Mouse (Mus musculus) kidney, postnatal 36 days (tissue): ENCODE measurements at regions not wholly inside any gene's neighbourhood (a gene's known extent, or its start where the extent isn't known, plus 50 kb on each side); places are given as distances from the start of the nearest gene placed in this dataset.

ENCODE experiments used
- DNase-seq, 2 experiments: peaks; one replicate each; pipeline ENCODE4 v3.0.0; 2021 to 2022; ENCODE audit warnings: mixed read lengths in 2 of 2

DNA sequence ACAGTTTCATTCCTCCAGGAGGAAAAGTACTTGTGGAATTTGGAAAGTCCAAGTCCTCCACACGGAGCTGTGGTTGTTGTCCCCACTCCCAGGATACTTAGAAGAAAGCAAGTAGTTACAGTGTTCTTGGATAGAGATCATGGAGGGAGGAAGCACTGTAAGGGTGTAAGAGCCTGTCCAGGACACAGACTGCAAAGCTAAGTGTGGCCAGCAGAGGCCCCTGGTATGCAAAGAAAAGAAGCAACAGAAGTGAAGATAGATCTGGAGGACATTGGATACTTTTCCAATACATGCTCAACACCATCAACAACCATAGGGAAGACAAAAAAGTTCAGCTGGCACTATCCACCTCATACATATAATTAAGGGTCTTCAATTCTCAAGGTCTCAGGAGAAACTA is 197.4 kb downstream of the Meis1 start:
- DNase-seq: peak; percentile 33 to 60

DNA sequence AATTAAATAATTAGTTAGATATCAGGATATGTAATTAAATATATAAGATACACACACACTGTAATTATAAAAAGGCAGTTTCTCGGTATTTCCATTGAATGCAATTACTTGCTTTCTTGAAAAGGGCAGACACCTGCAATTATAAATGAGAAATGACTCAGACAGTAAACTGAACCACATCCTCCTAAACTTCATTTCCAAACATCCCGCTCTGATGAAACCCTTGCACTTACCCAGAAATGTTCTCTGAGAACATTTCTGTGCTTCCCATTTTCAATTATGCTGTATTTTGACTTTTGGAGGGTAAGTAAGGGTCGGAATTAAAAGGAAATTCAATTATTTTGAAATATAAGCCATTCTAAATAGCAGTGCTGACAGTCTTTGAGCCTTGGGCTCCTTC is 204.7 kb downstream of the Meis1 start:
- no peak for DNase-seq

DNA sequence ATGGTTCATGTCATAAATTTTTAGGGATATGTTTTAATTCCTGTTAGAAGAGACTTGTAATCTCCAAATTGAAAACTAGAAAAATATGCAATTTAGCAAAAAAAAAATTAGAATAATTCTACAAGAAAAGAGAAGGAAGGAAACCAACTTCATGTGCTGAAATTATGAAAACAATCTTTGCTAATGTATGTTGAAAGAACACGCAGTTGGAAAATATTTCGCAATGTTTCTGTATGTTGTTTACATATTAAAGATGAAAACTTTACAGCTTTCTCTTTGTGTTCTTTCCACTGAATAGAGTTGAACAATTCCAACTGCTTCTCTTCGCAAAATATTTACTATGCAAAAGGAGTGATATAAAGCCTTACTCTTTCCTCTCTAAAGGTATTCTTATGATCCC is 251.3 kb downstream of the Meis1 start:
- DNase-seq: no peak

DNA sequence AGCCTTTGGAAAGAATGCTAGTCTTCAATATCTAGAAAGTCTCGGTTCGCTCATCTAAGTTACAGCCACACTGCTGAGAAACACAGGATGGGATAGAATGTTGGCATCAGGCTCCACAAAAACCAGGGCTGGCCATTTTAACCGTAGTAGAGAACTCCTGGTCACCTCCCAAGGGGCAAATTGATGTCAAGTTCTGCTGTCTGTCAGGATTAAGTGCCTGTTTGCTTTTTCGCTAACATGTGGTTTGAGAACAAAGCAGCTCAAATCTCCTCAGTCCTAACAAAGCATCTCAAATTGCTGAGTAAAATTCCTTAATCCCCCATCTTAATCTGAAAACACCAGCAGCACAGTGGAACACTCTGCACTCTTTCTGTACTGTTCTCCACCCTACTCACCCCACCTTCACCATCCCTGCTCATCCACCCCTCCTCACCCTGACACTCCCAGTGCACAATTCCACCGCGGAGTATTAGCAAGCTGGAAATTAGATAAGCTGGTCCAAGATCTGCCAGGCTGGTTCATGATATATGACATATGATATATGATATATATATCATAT is 252.2 kb downstream of the Meis1 start:
- no peak for DNase-seq

DNA sequence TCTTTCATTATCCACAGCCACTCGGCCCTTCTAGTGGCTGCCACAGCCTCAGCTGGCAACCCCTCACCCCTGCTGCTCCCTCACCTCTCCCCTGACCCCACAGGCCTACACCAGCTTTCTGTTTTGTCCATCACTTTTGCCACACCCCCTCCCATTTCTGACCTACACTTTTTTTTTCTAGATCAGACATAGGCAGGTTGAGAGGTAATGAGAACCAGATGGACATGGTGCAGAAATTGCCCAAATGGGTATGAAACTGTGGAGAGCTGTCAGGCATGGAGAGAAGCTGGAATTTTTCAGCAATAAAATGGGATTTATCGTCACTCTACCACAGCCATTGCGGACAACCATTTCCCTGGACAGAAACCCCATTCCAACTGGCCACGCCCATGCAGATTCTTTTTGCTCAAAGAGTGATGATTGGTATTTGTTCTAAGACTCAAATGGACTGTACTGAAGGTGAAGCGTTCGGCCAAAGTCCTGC is 260.2 kb downstream of the Meis1 start:
- no peak for DNase-seq

DNA sequence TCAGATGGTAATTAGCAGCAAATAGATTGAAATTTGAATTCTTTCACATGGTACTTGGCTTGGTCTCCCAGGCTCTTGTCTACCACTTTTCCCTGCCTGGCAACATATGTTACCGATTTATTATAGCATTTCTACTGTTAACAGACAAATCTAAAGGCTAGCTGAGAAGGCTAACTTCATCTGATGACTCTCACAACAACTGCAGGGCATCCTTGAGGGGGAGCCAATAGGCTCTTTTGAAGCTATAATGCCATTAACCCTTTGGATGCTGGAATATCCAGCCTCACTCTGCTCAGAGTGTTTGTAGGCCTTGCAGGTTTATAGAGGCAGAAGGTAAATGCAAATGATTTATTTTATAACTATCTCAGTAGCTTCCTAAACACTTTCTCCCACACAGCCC is 262.2 kb downstream of the Meis1 start:
- no peak for DNase-seq

DNA sequence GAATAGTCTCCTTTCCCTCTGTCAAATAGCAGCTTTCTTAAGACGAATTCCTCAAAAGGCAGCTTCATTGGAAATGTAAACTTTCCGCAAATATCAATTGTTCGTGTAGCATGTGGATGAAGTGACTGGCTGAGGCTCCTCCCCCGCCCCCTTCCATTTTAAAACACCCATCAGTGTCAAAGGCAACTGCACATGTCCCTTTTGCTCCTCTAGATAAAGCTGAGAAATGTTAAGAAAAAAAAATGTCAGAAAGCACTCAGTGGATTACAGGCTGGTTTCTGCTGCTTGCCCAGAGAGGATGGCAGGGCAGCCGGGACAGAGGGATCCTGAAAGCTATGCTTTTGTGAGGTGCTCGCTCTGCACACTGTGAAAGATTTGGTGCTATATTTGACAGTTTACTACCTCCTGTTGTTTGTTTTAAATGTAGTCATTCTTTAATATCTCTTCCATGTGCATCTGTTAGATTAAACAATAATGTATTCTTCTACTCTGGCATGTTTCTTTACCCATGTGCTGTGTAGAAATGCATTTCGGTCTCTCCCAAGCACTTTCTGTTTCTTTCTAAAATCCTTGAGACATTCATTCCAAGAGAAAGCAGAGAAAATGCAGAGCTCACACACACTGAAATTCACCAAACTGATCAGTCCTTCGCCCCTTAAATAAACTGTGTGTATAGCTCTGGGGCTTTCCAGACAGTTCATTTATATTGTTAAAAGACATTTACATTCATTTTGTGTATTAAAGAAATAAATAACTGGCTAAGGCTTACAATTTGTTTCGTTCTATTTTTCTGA is 263.9 kb downstream of the Meis1 start:
- no peak for DNase-seq

DNA sequence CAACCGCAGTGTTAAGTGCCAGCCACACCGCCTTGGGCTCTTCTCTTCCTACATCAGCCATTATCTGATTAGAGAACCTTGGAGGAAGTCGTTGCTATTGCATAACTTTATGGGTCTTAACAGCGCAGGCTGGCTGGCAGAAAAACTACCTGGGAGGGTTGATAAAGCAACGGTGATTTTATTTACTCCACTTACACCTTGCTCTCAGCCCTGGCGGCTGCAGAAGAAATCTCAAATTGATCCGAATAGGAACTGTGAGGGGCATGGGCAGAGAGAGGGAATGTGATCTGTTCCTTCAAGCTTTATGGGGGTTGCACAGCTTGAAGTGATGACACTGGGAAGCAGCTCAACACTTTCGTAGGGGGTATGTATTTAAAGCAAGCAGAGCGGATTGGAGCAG is 264.9 kb downstream of the Meis1 start:
- no peak for DNase-seq

DNA sequence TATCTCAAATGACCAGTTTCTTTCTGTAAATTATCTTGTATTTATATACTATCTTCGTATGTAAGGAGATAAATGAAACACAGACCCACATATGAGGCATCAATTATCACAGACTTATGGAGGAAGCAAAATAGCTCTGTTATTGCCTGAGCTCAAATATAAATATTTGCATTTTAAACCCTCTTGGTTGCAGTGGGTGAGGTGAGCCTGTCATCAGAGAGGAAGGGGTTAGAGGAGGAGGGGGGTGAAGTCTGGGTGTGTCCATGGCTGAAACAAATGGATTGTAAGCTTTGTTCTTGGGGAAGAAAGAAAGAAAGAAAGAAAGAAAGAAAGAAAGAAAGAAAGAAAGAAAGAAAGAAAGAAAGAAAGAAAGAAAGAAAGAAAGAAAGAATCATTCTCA is 265.5 kb downstream of the Meis1 start:
- no peak for DNase-seq

DNA sequence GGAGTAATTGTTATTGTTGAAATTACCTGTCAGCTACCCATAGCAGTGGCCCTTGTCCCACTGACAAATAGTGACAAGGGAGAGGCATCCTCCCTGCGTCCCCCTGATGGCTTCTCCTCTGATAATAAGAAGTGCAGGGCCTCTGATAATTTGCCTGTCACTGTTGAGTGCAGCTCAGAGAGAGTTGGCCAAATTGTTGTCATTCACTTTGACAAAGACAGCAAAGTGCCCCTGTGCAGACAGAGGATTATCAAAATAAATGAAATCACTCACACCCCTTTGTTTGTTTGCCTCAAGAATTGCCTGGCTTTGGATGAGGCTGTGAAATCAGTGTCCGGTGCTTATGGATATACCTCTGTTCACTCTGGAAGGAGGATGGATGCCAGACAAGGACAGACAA is 266.3 kb downstream of the Meis1 start:
- DNase-seq: no peak

DNA sequence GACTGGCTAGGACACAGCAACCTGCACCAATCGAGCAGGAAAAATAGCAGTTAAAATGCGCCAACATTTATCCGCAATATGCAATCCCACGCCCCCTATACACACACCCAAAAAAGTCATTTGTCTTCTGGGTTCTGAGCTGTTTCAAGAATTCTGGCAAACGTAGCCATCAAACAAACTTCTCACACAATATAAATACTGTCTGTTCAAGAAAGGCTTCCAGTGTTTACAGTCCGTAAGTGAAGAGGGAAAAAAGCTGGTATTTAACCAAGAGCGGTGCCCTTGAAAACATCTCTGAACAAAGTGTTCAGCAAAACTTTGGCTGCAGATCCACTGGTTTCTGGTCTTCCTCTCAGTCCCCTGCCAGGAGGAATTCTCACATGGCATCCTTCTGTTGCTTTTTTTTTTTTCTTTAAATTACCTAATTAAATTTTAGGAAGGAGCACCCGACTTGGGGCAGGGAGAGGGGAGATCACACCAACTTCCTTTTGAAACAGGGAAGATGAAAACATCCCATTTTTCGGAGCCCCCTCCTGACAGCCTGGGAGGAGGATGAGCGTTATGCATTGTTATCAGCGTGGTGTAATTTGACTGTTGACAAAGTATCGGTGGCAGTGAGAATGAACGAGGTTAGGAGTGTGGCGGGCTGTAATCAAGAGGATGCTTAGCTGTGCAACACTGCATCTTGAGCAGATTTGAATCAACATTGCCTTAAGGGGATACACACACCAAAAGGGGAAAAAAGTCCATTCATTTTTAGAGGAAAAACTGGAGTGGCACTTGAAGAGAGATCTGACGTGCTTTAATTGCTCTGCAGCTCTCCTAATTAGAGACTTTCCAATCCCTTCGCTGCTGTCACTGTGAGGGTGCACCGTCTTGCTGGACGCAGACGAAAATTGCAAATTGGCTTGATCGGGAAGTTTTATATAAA is 267.6 kb downstream of the Meis1 start:
- no peak for DNase-seq

DNA sequence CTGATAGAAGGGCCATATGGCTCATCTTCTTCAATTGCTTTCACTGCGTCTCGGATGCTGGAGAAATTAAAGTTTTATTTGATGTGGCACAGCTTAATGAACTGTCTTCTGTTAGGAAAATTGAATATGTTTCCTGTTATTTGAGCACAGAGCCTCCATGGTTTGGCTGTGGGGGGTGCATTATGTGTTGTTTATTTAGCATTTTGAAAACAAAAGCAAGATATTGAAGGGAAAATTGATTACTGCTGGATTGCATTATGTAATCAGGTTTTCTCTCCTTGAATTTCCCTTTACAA is 268.8 kb downstream of the Meis1 start:
- DNase-seq: no peak

DNA sequence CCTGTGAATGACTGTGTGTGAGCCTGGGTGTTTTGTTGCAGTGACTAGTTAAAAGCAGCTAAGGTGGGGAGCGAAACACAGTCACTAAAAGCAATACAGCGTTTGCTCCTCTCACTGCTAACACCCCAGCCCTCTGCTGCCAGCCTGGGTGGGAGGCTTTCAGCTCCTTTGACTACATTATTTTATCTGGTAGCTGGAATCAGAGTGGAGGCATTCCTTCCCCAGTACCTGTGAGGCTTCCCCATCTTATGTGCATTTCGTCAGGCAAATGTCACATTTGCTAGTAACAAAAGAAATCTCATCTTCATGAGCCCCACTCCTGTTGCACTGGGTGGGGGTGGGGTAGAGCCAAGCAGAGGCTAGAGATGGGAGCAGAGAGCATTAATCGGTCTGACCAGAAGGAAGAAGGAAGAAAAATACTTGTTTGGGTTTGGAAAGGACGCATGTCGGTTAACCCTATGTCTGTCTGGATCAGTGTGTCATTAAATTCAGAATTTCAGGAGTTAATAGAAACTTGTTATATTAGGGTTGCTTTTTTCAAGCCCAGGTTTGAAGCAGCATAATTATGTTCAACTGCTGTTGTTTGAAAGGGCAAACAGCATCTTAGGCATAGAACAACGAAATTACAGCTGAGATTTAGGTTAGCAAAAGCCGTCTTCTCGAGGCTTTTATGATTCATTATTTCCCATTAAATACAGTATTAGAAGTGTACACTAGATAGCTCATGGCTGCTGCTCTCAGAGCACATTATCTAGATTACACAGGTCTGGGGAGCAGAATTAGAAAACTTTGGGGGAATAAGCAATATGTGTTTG is 269.3 kb downstream of the Meis1 start:
- no peak for DNase-seq

DNA sequence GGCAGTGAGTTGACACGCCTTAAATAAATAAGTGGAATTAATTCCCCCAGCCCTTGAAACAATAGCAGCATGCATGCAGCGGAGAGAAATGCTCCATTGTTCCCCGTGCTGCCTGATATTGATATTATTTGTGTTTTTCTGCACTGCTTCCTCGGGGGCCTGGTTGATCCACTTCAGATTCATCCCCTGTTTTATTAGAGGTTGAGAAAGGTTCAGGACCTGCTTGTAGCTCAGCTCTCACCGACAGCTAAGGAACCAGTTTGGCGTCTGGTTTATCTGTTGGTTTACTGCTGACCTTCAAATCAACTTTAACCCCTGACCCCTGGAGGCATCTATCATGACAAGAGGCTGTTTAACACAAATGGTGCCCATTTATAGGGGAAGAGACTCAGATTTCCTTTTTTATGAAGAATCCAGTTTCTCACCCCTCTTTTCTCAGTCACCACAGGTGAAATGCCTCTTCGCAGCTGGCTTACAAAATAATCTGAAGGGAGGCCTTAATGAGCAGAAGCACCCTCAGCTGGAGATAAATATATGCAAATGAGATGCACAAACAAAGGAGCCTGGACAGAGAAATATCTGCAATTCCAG is 270.8 kb downstream of the Meis1 start:
- DNase-seq: no peak

DNA sequence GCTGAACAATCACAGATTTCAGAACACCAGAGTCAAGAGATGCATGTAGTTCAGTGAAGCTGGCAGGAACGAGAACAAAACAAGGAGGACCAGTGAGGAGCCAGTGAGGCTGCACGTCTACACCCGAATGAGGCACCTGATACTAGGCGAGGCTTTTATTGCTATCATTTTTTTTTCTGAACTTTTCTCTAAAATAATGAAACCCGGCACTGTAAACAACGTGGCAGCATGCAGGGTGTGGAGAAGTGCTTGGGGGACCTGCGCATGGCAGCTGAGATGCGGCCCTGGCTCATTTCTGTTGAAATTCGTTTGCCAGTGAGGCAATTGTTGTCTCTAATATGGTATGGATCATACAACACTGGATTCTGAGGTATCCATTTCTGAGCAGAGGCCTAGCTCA is 271.4 kb downstream of the Meis1 start:
- no peak for DNase-seq

DNA sequence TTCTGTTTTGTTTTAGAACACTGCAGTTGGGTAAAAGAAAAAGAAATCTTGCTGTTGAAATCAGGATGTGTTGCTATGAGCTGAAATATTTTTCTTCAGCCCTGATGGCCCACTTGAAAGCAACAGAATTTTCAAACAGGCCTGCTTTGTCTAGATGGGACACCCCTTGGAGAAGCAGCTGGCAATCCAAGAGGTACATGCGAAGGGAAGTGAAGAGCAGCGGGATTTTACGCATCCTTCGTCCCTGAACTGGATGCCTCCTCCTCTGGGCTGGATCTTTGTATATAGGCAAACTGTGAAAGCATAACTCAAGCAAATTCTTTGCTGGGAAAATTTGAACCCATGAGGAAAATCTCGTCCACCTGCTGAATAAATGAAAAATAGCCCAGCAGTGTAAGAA is 272.3 kb downstream of the Meis1 start:
- no peak for DNase-seq

DNA sequence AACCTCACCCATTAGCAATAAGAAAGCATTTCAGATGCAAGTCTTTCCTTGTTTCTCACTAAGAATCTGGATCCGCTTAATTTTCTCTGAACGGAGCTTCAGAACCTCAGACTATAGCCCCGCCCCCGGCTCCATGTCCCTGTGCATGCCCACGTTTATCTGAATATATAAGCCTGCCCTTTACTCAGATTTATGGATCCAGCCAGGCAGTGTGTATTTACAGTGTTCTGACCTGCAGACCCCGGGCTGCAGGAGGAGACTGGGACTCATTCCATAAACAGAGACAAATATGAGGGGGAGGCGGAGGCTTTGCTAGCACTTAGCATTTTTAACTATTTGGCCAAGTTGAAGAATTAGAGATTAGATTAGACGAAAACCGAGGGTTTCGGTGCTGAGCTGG is 272.9 kb downstream of the Meis1 start:
- peak; percentile 18 to 28 for DNase-seq

DNA sequence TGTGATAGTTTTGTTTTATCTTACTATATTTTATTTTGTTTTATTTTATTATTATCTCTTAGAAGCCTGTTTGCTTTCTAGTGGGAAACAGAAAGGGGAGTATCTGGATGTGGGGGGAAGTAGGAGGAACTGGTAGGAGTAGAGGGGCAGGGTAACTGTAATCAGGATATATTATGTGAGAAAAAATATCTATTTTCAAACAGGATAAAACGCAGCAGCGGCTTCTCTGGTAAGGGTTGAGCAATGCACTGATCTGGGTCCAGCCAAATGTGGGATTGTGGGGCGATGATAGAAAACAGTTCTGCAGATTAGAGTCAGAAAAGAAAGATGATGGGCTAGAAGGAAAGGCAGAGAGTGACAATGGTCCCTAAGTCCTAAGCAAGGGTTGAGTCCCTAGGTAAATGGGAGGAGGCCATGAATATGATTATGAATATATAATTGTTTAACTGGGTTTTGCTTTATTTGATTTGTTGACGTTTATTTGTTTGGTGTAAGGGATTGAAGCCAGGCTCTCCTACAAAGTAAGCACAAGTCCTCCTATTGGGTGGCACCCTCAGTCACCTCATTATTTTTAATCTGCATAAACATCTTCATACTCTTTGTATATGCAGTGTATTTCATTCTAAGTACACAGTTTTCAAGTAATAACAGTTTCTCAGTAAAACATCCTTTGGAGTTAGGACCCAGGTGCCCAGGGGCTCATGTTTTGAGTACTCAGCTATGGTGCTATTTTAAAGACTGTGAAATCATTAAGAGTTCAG is 283.7 kb downstream of the Meis1 start:
- DNase-seq: no peak

DNA sequence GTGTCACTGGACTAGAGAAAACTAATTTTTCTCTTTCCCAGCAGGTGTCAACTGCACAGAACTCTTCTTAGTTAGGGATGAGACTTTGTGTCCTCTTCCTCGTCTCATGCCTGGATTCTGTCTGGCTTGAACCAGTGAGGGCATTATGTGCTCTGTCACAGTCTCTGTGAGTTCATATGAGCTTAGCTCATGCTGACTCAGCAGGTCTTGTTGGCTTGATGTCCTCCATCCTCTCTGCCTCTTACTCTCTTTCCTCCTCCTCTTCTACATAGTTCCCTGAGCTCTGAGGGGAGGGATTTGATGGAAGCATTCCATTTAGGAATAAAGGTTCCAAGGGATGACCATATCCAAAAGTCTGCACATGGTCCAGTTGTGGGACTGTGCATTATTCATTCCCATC is 284.7 kb downstream of the Meis1 start:
- DNase-seq: no peak

DNA sequence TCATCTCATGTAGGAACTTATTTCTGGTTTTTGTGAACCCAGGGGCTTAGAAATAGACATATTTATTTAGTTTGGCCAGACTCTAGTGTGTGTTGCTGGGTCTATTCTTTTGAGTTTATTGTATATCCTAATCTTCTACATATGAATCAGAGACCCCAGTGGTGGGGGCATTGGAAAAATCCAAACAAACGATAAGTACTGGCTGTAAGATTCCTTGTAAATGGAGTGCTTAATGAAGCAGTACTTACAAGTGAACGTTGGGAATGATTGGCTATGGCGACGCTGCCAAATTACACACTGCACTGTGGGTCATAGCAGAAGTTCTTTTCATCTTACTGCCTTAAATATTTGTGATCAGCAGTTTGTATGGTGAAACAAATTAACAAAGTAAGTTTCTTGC is 289.0 kb downstream of the Meis1 start:
- no peak for DNase-seq

DNA sequence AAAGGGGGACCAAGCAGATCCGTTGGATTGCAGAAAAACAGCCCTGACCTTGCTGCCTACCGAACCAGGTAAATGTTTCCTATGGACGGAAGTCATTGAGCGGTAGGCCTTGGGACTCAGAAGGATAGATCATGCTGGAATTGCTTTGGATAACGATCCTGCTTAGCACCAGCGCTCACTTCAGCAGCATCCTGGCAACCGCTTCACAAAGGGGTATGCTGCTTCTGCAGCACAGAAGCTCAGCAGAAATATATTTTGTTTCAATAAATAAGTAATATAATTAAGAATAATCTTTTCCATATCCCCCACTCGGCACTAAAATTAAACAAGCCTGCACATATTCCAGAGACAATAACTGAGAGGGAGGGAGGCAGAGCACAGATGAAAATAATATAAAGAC is 296.0 kb downstream of the Meis1 start:
- no peak for DNase-seq

DNA sequence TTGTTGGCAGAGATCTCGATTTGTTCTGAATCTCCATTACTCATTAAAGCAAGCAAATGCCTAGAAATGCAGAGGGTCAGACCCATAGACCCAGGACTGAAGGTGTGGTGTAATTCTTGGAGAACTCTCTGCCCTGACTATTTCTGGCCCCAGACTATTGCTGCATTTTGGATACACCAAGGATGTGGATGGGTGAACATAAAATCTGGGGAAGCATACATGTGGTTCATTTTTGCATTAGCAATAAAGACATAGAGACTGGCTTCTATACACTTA is 303.0 kb downstream of the Meis1 start:
- no peak for DNase-seq
